Mouse (Mus musculus): ENCODE data around the gene Zranb3. TPM values are rescaled to one million over a fixed set of nuclear protein-coding genes. Genes with fewer than 3 reads are reported as not detected.

Gene Zranb3
- polyA plus RNA-seq, 1 experiment from 2014 or later, result 11.7 TPM

DNA sequence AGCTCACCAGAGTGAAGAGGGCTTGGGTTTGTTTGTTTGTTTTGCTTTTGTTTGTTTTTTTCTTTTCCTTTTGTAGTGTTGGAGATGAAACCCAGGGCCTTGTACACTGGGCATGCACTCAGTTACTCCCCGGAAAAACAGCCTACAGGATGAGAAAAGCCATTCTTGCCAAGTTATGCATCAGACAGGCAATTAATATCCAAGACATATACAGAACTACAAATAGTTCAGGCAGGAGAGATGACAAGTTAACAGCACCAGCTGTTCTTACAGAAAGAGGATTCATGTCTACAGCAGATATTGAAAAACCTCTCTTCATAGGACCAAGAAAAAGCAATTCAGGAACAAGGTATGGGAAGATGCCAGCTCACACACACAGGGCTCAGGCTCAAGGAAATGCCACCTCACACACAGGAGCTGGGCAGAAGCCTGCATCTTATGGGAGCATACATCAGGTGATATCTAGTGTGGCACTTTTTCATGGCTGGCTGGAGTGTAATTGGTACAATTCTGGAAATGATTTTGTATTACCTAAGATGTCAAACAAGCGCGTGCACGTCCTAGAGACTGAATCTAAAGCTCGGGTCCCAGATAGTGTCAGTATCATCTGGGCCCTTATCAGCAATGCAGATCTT is 156.1 kb downstream of the Zranb3 start:
- 0 out of 2 replicates have a peak, but pooled peaks cover 3% of the 10 kb centered on the region for H3K9me3 ChIP-seq
- WGBS, result 85% methylated on average over 5 of the region's 5 CpGs
- no peak overlapping the region for H3K4me3 ChIP-seq
- peaks cover 8% of the 10 kb centered on the region; the same call in 1 of the 2 replicates for H3K4me1 ChIP-seq
- H3K27ac ChIP-seq, result no peak overlapping the region
- H3K27me3 ChIP-seq (ENCODE audit: insufficient read depth, poor library complexity, severe bottlenecking), result no peaks in the 10 kb centered on the region
- peaks cover 40% of the 10 kb centered on the region for H3K36me3 ChIP-seq
- DNase-seq (ENCODE audit: low spot score), result no peak

DNA sequence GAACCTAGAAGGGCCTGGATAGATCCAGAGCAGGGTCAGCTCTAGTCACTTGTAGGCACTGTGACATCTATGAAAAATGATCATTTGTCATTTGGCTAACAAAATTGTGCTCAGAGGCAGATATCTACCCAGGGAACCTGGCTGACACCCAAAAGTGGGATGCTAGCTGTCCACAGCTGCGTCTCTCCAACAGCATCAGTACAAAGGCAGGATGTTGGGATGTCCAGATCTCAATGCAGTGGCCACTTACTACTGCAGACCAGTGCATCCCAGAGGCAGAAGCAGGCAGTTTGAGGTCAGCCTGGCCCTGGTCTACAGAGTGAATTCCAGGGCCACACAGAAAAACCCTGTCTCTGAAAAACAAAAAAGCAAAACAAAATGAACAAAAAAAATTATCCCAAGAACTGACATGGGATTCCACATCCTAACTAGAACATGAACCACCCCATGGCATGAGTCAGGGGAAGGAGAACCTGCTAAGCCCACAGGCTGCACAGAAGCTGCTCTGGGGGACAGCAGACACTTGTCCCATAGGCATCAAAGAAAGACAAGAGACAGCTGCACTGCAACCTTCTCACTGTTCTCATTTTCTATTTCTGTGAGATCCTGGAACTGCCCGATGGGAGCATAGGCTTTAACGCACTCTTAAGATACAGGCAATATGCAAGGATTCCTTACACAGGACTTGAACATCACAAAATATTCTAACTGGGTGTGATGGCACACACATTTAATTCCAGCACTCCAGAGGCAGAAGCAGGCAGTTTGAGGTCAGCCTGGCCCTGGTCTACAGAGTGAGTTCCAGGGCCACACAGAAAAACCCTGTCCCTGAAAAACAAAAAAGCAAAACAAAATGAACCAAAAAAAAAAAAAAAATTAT is 156.9 kb downstream of the Zranb3 start:
- Histone ChIP-seq H3K27ac (no peak overlapping the region), H3K9me3 (0 out of 2 replicates have a peak, but pooled peaks cover 3% of the 10 kb centered on the region), H3K4me3 (no peak overlapping the region), H3K4me1 (peaks cover 8% of the 10 kb centered on the region; the same call in 1 of the 2 replicates), H3K27me3 (ENCODE audit: insufficient read depth, poor library complexity, severe bottlenecking) (no peaks in the 10 kb centered on the region), H3K36me3 (peaks cover 44% of the 10 kb centered on the region)
- DNase-seq (ENCODE audit: low spot score), result no peak
- 87% methylated on average over 3 of the region's 3 CpGs for whole genome bisulfite sequencing

GRCm38 (mm10) chr1:127943516-127943915 is 159.3 kb downstream of the Zranb3 start:
- Histone ChIP-seq H3K36me3 (peaks cover 68% of the 10 kb centered on the region), H3K27ac (no peak overlapping the region)
- 79% methylated on average over 6 of the region's 6 CpGs for WGBS

GRCm38 (mm10) chr1:127942231-127942630 is 160.6 kb downstream of the Zranb3 start:
- H3K9me3 ChIP-seq, result peaks cover 8% of the 10 kb centered on the region; the same call in 1 of the 2 replicates
- H3K27me3 ChIP-seq (ENCODE audit: insufficient read depth, poor library complexity, severe bottlenecking), result no peaks in the 10 kb centered on the region
- H3K4me3 ChIP-seq, result no peak overlapping the region
- no peak for DNase-seq (ENCODE audit: low spot score)
- H3K36me3 ChIP-seq, result peaks cover 74% of the 10 kb centered on the region
- 95% methylated on average over 10 of the region's 10 CpGs for WGBS
- no peaks in the 10 kb centered on the region for H3K4me1 ChIP-seq
- no peak overlapping the region for H3K27ac ChIP-seq

More at GRCm38 (mm10) chr1:127943516-127943915, 159.3 kb downstream of the Zranb3 start:
- Histone ChIP-seq H3K9me3 (peaks cover 8% of the 10 kb centered on the region; the same call in 1 of the 2 replicates), H3K4me1 (0 out of 2 replicates have a peak, but pooled peaks cover 1% of the 10 kb centered on the region), H3K4me3 (no peak overlapping the region), H3K27me3 (ENCODE audit: insufficient read depth, poor library complexity, severe bottlenecking) (no peaks in the 10 kb centered on the region)
- DNase-seq (ENCODE audit: low spot score), result no peak

GRCm38 (mm10) chr1:127937277-127937676 is 165.6 kb downstream of the Zranb3 start:
- no peak overlapping the region for H3K27ac ChIP-seq
- H3K36me3 ChIP-seq, result peaks cover 76% of the 10 kb centered on the region
- no peak overlapping the region for H3K4me3 ChIP-seq
- no peaks in the 10 kb centered on the region for H3K27me3 ChIP-seq (ENCODE audit: insufficient read depth, poor library complexity, severe bottlenecking)
- WGBS, result 81% methylated on average over 8 of the region's 8 CpGs
- no peaks in the 10 kb centered on the region for H3K4me1 ChIP-seq
- peaks cover 8% of the 10 kb centered on the region; the same call in 1 of the 2 replicates for H3K9me3 ChIP-seq
- DNase-seq (ENCODE audit: low spot score), result no peak

- H3K27me3 ChIP-seq (ENCODE audit: insufficient read depth, poor library complexity, severe bottlenecking), result no peaks in the 10 kb centered on the region
- DNase-seq (ENCODE audit: low spot score), result no peak
- H3K27ac ChIP-seq, result no peak overlapping the region
- H3K4me3 ChIP-seq, result no peak overlapping the region
- peaks cover 8% of the 10 kb centered on the region; the same call in 1 of the 2 replicates for H3K9me3 ChIP-seq
- H3K4me1 ChIP-seq, result no peaks in the 10 kb centered on the region
- 92% methylated on average over 5 of the region's 5 CpGs for WGBS
- H3K36me3 ChIP-seq, result peaks cover 70% of the 10 kb centered on the region
These were observed 168.5 kb downstream of the Zranb3 start for GRCm38 (mm10) chr1:127934322-127934721.

DNA sequence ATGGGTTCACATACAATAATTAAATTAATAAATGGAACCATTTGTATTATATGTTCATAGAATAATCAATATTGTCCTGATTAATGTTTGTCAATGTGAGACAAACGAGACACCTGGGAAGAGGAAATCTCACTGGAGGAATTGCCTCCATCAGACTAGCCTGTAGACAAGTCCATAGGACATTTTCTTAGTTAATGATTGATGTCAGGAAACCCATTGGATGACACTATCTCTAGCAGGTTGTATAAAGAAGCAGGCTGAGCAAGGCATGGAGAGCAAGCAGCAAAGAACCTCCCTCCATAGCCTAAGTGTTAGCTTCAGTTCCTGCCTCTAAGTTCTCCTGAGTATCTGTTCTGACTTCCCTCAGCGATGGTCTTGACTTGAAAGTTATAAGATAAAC is 169.4 kb downstream of the Zranb3 start:
- DNase-seq (ENCODE audit: low spot score), result no peak
- H3K4me3 ChIP-seq, result no peak overlapping the region
- H3K27me3 ChIP-seq (ENCODE audit: insufficient read depth, poor library complexity, severe bottlenecking), result no peaks in the 10 kb centered on the region
- H3K36me3 ChIP-seq, result peaks cover 67% of the 10 kb centered on the region
- H3K9me3 ChIP-seq, result peaks cover 1% of the 10 kb centered on the region; the same call in 1 of the 2 replicates
- 94% methylated on average over 2 of the region's 2 CpGs for WGBS
- no peak overlapping the region for H3K27ac ChIP-seq
- H3K4me1 ChIP-seq, result no peaks in the 10 kb centered on the region

GRCm38 (mm10) chr1:127915802-127916201 is 187.0 kb downstream of the Zranb3 start:
- Histone ChIP-seq H3K27me3 (ENCODE audit: insufficient read depth, poor library complexity, severe bottlenecking) (no peaks in the 10 kb centered on the region), H3K36me3 (peaks cover 34% of the 10 kb centered on the region), H3K4me1 (no peaks in the 10 kb centered on the region), H3K9me3 (no peaks in the 10 kb centered on the region), H3K4me3 (no peak overlapping the region), H3K27ac (no peak overlapping the region)
- 44% methylated on average over 1 of the region's 1 CpGs for WGBS
- DNase-seq (ENCODE audit: low spot score), result no peak

GRCm38 (mm10) chr1:127915316-127915715 is 187.5 kb downstream of the Zranb3 start:
- no peak for DNase-seq (ENCODE audit: low spot score)
- 71% methylated on average over 6 of the region's 6 CpGs for whole genome bisulfite sequencing
- H3K9me3 ChIP-seq, result no peaks in the 10 kb centered on the region
- H3K36me3 ChIP-seq, result peaks cover 34% of the 10 kb centered on the region
- H3K4me3 ChIP-seq, result no peak overlapping the region
- no peaks in the 10 kb centered on the region for H3K27me3 ChIP-seq (ENCODE audit: insufficient read depth, poor library complexity, severe bottlenecking)
- no peak overlapping the region for H3K27ac ChIP-seq
- H3K4me1 ChIP-seq, result no peaks in the 10 kb centered on the region

GRCm38 (mm10) chr1:127913116-127913515 is 189.7 kb downstream of the Zranb3 start:
- H3K4me1 ChIP-seq, result no peaks in the 10 kb centered on the region
- H3K27me3 ChIP-seq (ENCODE audit: insufficient read depth, poor library complexity, severe bottlenecking), result no peaks in the 10 kb centered on the region
- 92% methylated on average over 4 of the region's 4 CpGs for WGBS
- no peak overlapping the region for H3K4me3 ChIP-seq
- H3K36me3 ChIP-seq, result peaks cover 29% of the 10 kb centered on the region; the same call in 1 of the 2 replicates
- H3K27ac ChIP-seq, result no peak overlapping the region
- H3K9me3 ChIP-seq, result no peaks in the 10 kb centered on the region
- no peak for DNase-seq (ENCODE audit: low spot score)

- no peak overlapping the region for H3K4me3 ChIP-seq
- 76% methylated on average over 2 of the region's 2 CpGs for WGBS
- H3K9me3 ChIP-seq, result no peaks in the 10 kb centered on the region
- H3K36me3 ChIP-seq, result peaks cover 33% of the 10 kb centered on the region; the same call in 1 of the 2 replicates
- no peak overlapping the region for H3K27ac ChIP-seq
- H3K27me3 ChIP-seq (ENCODE audit: insufficient read depth, poor library complexity, severe bottlenecking), result no peaks in the 10 kb centered on the region
- no peaks in the 10 kb centered on the region for H3K4me1 ChIP-seq
- DNase-seq (ENCODE audit: low spot score), result no peak
These were observed 198.0 kb downstream of the Zranb3 start for GRCm38 (mm10) chr1:127904774-127905385.

All from heart, embryonic 10.5 days (tissue).